Mouse (Mus musculus) CH12.LX (cell line): ENCODE data around the gene Slc25a23. TPM values are rescaled to one million over a fixed set of nuclear protein-coding genes. Genes with fewer than 3 reads are reported as not detected.

Experiments
- DNase-seq: peaks from one replicate; pipeline ENCODE4 v3.0.0-alpha.2; 2013; ENCODE audit errors: extremely low read depth
- H3K27ac ChIP-seq: 2 replicates; pipeline ENCODE4 v1.5.1; 2012; ENCODE audit warnings: low read depth, mild to moderate bottlenecking, control low read depth, moderate library complexity; ENCODE audit not compliant: insufficient read depth
- H3K27me3 ChIP-seq: replicated peaks from 2 replicates; pipeline ENCODE3; 2012; ENCODE audit warnings: inconsistent platforms
- H3K36me3 ChIP-seq, 2 experiments: replicated peaks in 1 of 2; 2 replicates each; pipeline versions ENCODE3 to v1.6.1; 2012; ENCODE audit warnings: inconsistent platforms in 1 of 2, low read length in 1 of 2, mild to moderate bottlenecking in 1 of 2, mixed read lengths in 1 of 2, moderate library complexity in 1 of 2; ENCODE audit not compliant: control insufficient read depth in 1 of 2, insufficient read depth in 1 of 2
- H3K4me1 ChIP-seq, 2 experiments: 2 replicates each; pipeline ENCODE4 v1.6.1; 2012; ENCODE audit warnings: inconsistent platforms in 1 of 2, moderate library complexity in 1 of 2; ENCODE audit not compliant: insufficient read depth in 2 of 2, control insufficient read depth in 1 of 2
- H3K4me2 ChIP-seq: 2 replicates; pipeline ENCODE4 v1.6.1; 2012; ENCODE audit warnings: low read depth, mild to moderate bottlenecking, control low read depth; ENCODE audit not compliant: poor library complexity, insufficient read depth, severe bottlenecking
- H3K4me3 ChIP-seq, 3 experiments: fragments of 150-350 bp in 1 of 3; sonication (generic) in 1 of 3; replicated peaks in 1 of 3; 2 replicates each; pipeline versions ENCODE3 to v1.5.1; 2011 to 2012; ENCODE audit warnings: low read depth in 2 of 3, low read length in 2 of 3, mild to moderate bottlenecking in 2 of 3, moderate library complexity in 2 of 3, control low read depth in 1 of 3, improper control_type of control experiment in 1 of 3, inconsistent platforms in 1 of 3, mixed read lengths in 1 of 3; ENCODE audit not compliant: poor library complexity in 1 of 3
- H3K79me2 ChIP-seq: replicated peaks from 2 replicates; pipeline ENCODE4 v1.6.1; 2012; ENCODE audit warnings: mild to moderate bottlenecking, moderate library complexity; ENCODE audit not compliant: control insufficient read depth, poor library complexity, insufficient read depth, severe bottlenecking; ENCODE audit errors: extremely low read depth
- H3K9ac ChIP-seq: 2 replicates; pipeline ENCODE4 v1.6.1; 2012; ENCODE audit warnings: low read depth, mild to moderate bottlenecking, control low read depth, moderate library complexity; ENCODE audit not compliant: insufficient read depth
- H3K9me3 ChIP-seq: replicated peaks from 2 replicates; pipeline ENCODE3; 2012; ENCODE audit warnings: low read length, inconsistent platforms, mixed read lengths
- EP300 ChIP-seq: IDR thresholded peaks from 2 replicates; pipeline ENCODE4 v1.6.1; 2011; ENCODE audit warnings: low read length, improper control_type of control experiment
- IRF4 ChIP-seq: IDR thresholded peaks from 2 replicates; pipeline ENCODE4 v1.6.1; 2014; ENCODE audit warnings: low read depth, mild to moderate bottlenecking, inconsistent platforms, low read length, improper control_type of control experiment
- RAD21 ChIP-seq: IDR thresholded peaks from 2 replicates; pipeline ENCODE4 v1.6.1; 2011; ENCODE audit warnings: low read depth, mild to moderate bottlenecking, low read length, improper control_type of control experiment, moderate library complexity
- SIN3A ChIP-seq: IDR thresholded peaks from 2 replicates; pipeline ENCODE4 v1.6.1; 2012; ENCODE audit warnings: low read length, improper control_type of control experiment, inconsistent platforms
- ZC3H11A ChIP-seq: IDR thresholded peaks from 2 replicates; pipeline ENCODE4 v1.6.1; 2012; ENCODE audit warnings: low read depth, mild to moderate bottlenecking, inconsistent platforms, low read length, improper control_type of control experiment
- ZNF384 ChIP-seq: IDR thresholded peaks from 2 replicates; pipeline ENCODE4 v1.6.1; 2012; ENCODE audit warnings: low read depth, low read length, improper control_type of control experiment, inconsistent platforms
- dilution Hi-C: fragments of 300-500 bp; cut with MboI; formaldehyde crosslinking; loops from 2 replicates; pipeline ENCODE4 v1.14.3; 2020; ENCODE audit warnings: low sequenced_read_pairs; ENCODE audit not compliant: extremely low pct_unique_long_range_greater_than_20kb, extremely low pct_ligation_motif_present
- in situ Hi-C: fragments of 300-500 bp; cut with MboI; formaldehyde crosslinking; loops from 3 replicates; pipeline ENCODE4 v1.14.3; 2019; ENCODE audit warnings: low sequenced_read_pairs, low pct_ligation_motif_present, low pct_unique_long_range_greater_than_20kb, mixed read lengths
- polyA plus RNA-seq: library from polyadenylated mRNA; unstranded; fragments of >175 nt; gene quantifications from 2 replicates; pipeline ENCODE4 v1.2.1, GENCODE M21; 2012; ENCODE audit warnings: low read depth; ENCODE audit not compliant: insufficient read length
- total RNA-seq, 2 experiments: library from RNA; depleted of rRNA; stranded (reverse); fragments of 300-350 nt in 1 of 2; fragments of >200 nt in 1 of 2; gene quantifications; 2 replicates each; pipeline ENCODE4 v1.2.3; 2012 to 2014

Gene Slc25a23
- total and polyA plus RNA-seq, 3 experiments, result 2.2 to 13.8 (median 6.9) TPM

- Histone ChIP-seq H3K79me2 (peaks cover 23% of the 10 kb centered on the region), H3K27ac (no peak overlapping the region), H3K4me2 (no peak overlapping the region), H3K4me3 (no peak overlapping the region), H3K36me3 (peaks cover 50 to 73% of the 10 kb centered on the region in 2 experiments), H3K9ac (no peak overlapping the region), H3K27me3 (no peaks in the 10 kb centered on the region), H3K4me1 (peaks cover 11 to 51% of the 10 kb centered on the region in 2 experiments), H3K9me3 (no peaks in the 10 kb centered on the region)
- in situ Hi-C loops (loop anchor here (10.0 kb wide), 2 partner anchors 210 to 340 kb away; no protein-coding TSS in a partner anchor), dilution Hi-C loops (no loop called here)
- TF ChIP-seq EP300 (no peak), SIN3A (no peak), ZNF384 (no peak), RAD21 (no peak), ZC3H11A (no peak), IRF4 (no peak)
- no peak for DNase-seq
These were observed 64.6 kb downstream of the Slc25a23 start for GRCm38 (mm10) chr17:56995046-56995445.

Other genes with a start within 250 kb of the Slc25a23 start
Only the 20 nearest of the 22 such genes appear.
- gene Acsbg2, start 185.4 kb downstream of the Slc25a23 start, total RNA-seq (2012; rRNA removed), result not detected in 2 replicates
- gene Acsbg2, start 185.4 kb downstream of the Slc25a23 start, total RNA-seq (2014; rRNA removed), result not detected in 2 replicates
- not detected in 2 replicates for gene Acsbg2, start 185.4 kb downstream of the Slc25a23 start, polyA plus RNA-seq
- gene 1700061G19Rik, start 184.4 kb downstream of the Slc25a23 start, total RNA-seq (2012; rRNA removed), result 0.08 TPM in 1 of 2 replicates, not detected in the other
- not detected in 2 replicates for gene 1700061G19Rik, start 184.4 kb downstream of the Slc25a23 start, total RNA-seq (2014; rRNA removed)
- 0.29 and 0.35 TPM in 2 replicates for gene 1700061G19Rik, start 184.4 kb downstream of the Slc25a23 start, polyA plus RNA-seq
- gene Mllt1, start 124.4 kb downstream of the Slc25a23 start, total RNA-seq (2012; rRNA removed), result 20.3 and 24.4 TPM in 2 replicates
- gene Mllt1, start 124.4 kb downstream of the Slc25a23 start, total RNA-seq (2014; rRNA removed), result 15.9 and 17.1 TPM in 2 replicates
- 39.7 and 40.4 TPM in 2 replicates for gene Mllt1, start 124.4 kb downstream of the Slc25a23 start, polyA plus RNA-seq
- gene Acer1, start 77.7 kb downstream of the Slc25a23 start, total RNA-seq (2012; rRNA removed), result not detected in 2 replicates
- gene Acer1, start 77.7 kb downstream of the Slc25a23 start, total RNA-seq (2014; rRNA removed), result not detected in 2 replicates
- not detected in 2 replicates for gene Acer1, start 77.7 kb downstream of the Slc25a23 start, polyA plus RNA-seq
- 166 and 169 TPM in 2 replicates for gene Clpp, start 69.6 kb downstream of the Slc25a23 start, total RNA-seq (2012; rRNA removed)
- gene Clpp, start 69.6 kb downstream of the Slc25a23 start, total RNA-seq (2014; rRNA removed), result 114 and 120 TPM in 2 replicates
- gene Clpp, start 69.6 kb downstream of the Slc25a23 start, polyA plus RNA-seq, result 115 and 117 TPM in 2 replicates
- gene Alkbh7, start 62.5 kb downstream of the Slc25a23 start, total RNA-seq (2012; rRNA removed), result 40.0 and 51.8 TPM in 2 replicates
- 32.6 and 35.4 TPM in 2 replicates for gene Alkbh7, start 62.5 kb downstream of the Slc25a23 start, total RNA-seq (2014; rRNA removed)
- 21.2 and 21.8 TPM in 2 replicates for gene Alkbh7, start 62.5 kb downstream of the Slc25a23 start, polyA plus RNA-seq
- 0.34 TPM in 1 of 2 replicates, not detected in the other for gene Pspn, start 59.8 kb downstream of the Slc25a23 start, total RNA-seq (2012; rRNA removed)
- not detected in 2 replicates for gene Pspn, start 59.8 kb downstream of the Slc25a23 start, total RNA-seq (2014; rRNA removed)
- gene Pspn, start 59.8 kb downstream of the Slc25a23 start, polyA plus RNA-seq, result 0.69 TPM in 1 of 2 replicates, not detected in the other
- gene Gtf2f1, start 48.6 kb downstream of the Slc25a23 start, total RNA-seq (2012; rRNA removed), result 80.4 and 97.6 TPM in 2 replicates
- gene Gtf2f1, start 48.6 kb downstream of the Slc25a23 start, total RNA-seq (2014; rRNA removed), result 50.5 and 54.2 TPM in 2 replicates
- 109 and 148 TPM in 2 replicates for gene Gtf2f1, start 48.6 kb downstream of the Slc25a23 start, polyA plus RNA-seq
- 0.13 TPM in 1 of 2 replicates, not detected in the other for gene Gm17949, start 48.4 kb downstream of the Slc25a23 start, total RNA-seq (2012; rRNA removed)
- gene Gm17949, start 48.4 kb downstream of the Slc25a23 start, total RNA-seq (2014; rRNA removed), result not detected in 2 replicates
- gene Gm17949, start 48.4 kb downstream of the Slc25a23 start, polyA plus RNA-seq, result not detected in 2 replicates
- gene Khsrp, start 28.3 kb downstream of the Slc25a23 start, total RNA-seq (2012; rRNA removed), result 98.7 and 102 TPM in 2 replicates
- gene Khsrp, start 28.3 kb downstream of the Slc25a23 start, total RNA-seq (2014; rRNA removed), result 23.5 and 25.1 TPM in 2 replicates
- gene Khsrp, start 28.3 kb downstream of the Slc25a23 start, polyA plus RNA-seq, result 97.5 and 106 TPM in 2 replicates
- not detected in 2 replicates for gene Slc25a41, start 18.2 kb downstream of the Slc25a23 start, total RNA-seq (2012; rRNA removed)
- not detected in 2 replicates for gene Slc25a41, start 18.2 kb downstream of the Slc25a23 start, total RNA-seq (2014; rRNA removed)
- gene Slc25a41, start 18.2 kb downstream of the Slc25a23 start, polyA plus RNA-seq, result not detected in 2 replicates
- 0.13 and 0.25 TPM in 2 replicates for gene Crb3, start 758 bp downstream of the Slc25a23 start, total RNA-seq (2012; rRNA removed)
- not detected in 2 replicates for gene Crb3, start 758 bp downstream of the Slc25a23 start, total RNA-seq (2014; rRNA removed)
- not detected in 2 replicates for gene Crb3, start 758 bp downstream of the Slc25a23 start, polyA plus RNA-seq
- gene Dennd1c, start 18.7 kb upstream of the Slc25a23 start, total RNA-seq (2012; rRNA removed), result 7.2 and 9.7 TPM in 2 replicates
- gene Dennd1c, start 18.7 kb upstream of the Slc25a23 start, total RNA-seq (2014; rRNA removed), result 6.8 and 7.1 TPM in 2 replicates
- 33.9 and 36.9 TPM in 2 replicates for gene Dennd1c, start 18.7 kb upstream of the Slc25a23 start, polyA plus RNA-seq
- gene Tubb4a, start 27.9 kb upstream of the Slc25a23 start, total RNA-seq (2012; rRNA removed), result 0.42 and 0.89 TPM in 2 replicates
- gene Tubb4a, start 27.9 kb upstream of the Slc25a23 start, total RNA-seq (2014; rRNA removed), result 0.09 TPM in 1 of 2 replicates, not detected in the other
- gene Tubb4a, start 27.9 kb upstream of the Slc25a23 start, polyA plus RNA-seq, result 2.0 and 2.1 TPM in 2 replicates
- gene Tnfsf9, start 45.5 kb upstream of the Slc25a23 start, total RNA-seq (2012; rRNA removed), result 252 and 321 TPM in 2 replicates
- gene Tnfsf9, start 45.5 kb upstream of the Slc25a23 start, total RNA-seq (2014; rRNA removed), result 106 and 123 TPM in 2 replicates
- gene Tnfsf9, start 45.5 kb upstream of the Slc25a23 start, polyA plus RNA-seq, result 129 and 137 TPM in 2 replicates
- 483 and 965 TPM in 2 replicates for gene Cd70, start 89.9 kb upstream of the Slc25a23 start, total RNA-seq (2012; rRNA removed)
- gene Cd70, start 89.9 kb upstream of the Slc25a23 start, total RNA-seq (2014; rRNA removed), result 261 and 321 TPM in 2 replicates
- gene Cd70, start 89.9 kb upstream of the Slc25a23 start, polyA plus RNA-seq, result 121 and 137 TPM in 2 replicates
- 14.6 and 18.1 TPM in 2 replicates for gene Tnfsf14, start 134.3 kb upstream of the Slc25a23 start, total RNA-seq (2012; rRNA removed)
- gene Tnfsf14, start 134.3 kb upstream of the Slc25a23 start, total RNA-seq (2014; rRNA removed), result 13.6 and 15.4 TPM in 2 replicates
- gene Tnfsf14, start 134.3 kb upstream of the Slc25a23 start, polyA plus RNA-seq, result 10.6 and 12.7 TPM in 2 replicates
- 2.5 and 5.4 TPM in 2 replicates for gene C3, start 168.3 kb upstream of the Slc25a23 start, total RNA-seq (2012; rRNA removed)
- 1.4 and 3.9 TPM in 2 replicates for gene C3, start 168.3 kb upstream of the Slc25a23 start, total RNA-seq (2014; rRNA removed)
- gene C3, start 168.3 kb upstream of the Slc25a23 start, polyA plus RNA-seq, result 1.2 and 1.5 TPM in 2 replicates
- 23.6 and 32.0 TPM in 2 replicates for gene Gpr108, start 188.6 kb upstream of the Slc25a23 start, total RNA-seq (2012; rRNA removed)
- 17.4 and 20.2 TPM in 2 replicates for gene Gpr108, start 188.6 kb upstream of the Slc25a23 start, total RNA-seq (2014; rRNA removed)
- gene Gpr108, start 188.6 kb upstream of the Slc25a23 start, polyA plus RNA-seq, result 25.0 and 26.0 TPM in 2 replicates
- gene Trip10, start 189.6 kb upstream of the Slc25a23 start, total RNA-seq (2012; rRNA removed), result 22.9 and 25.2 TPM in 2 replicates
- 21.5 and 22.1 TPM in 2 replicates for gene Trip10, start 189.6 kb upstream of the Slc25a23 start, total RNA-seq (2014; rRNA removed)
- gene Trip10, start 189.6 kb upstream of the Slc25a23 start, polyA plus RNA-seq, result 40.0 and 44.6 TPM in 2 replicates